Mouse (Mus musculus): ENCODE results near the gene Brox. TPM values are rescaled to one million over a fixed set of nuclear protein-coding genes. Genes with fewer than 3 reads are reported as not detected.
A peak's percentile ranks its signal among the peaks of the same experiment; 100 is the strongest.
"Not testable (repeated sequence)": the region's sequence is repeated elsewhere in the genome, so short reads cannot be mapped to it uniquely, and the experiment has no call there.

Gene Brox
- total RNA-seq, 1 experiment: 34.1 TPM

- H3K27ac ChIP-seq (ENCODE audit: insufficient read depth, low read depth, low read length, poor library complexity, severe bottlenecking): no peak overlapping the region
- H3K4me1 ChIP-seq (ENCODE audit: control insufficient read depth in 2 of 2, insufficient read depth in 2 of 2, low read length in 2 of 2, poor library complexity in 1 of 2): no peaks in the 10 kb centered on the region
- no peak overlapping the region for H3K4me3 ChIP-seq (ENCODE audit: insufficient read depth in 1 of 2, low read depth in 1 of 2, low read length in 2 of 2, poor library complexity in 1 of 2, severe bottlenecking in 1 of 2)
- TF ChIP-seq MAFK (IDR thresholded peaks at IDR 0.05; ENCODE audit: insufficient read depth, low read depth, low read length): no peak
- no peak for TF ChIP-seq HCFC1 (IDR thresholded peaks at IDR 0.05; ENCODE audit: borderline replicate concordance, insufficient read depth, low read length)
- no peak for TF ChIP-seq ZNF384 (IDR thresholded peaks at IDR 0.05; ENCODE audit: low read depth, low read length)
- no peak for TF ChIP-seq ZC3H11A (IDR thresholded peaks at IDR 0.05; ENCODE audit: borderline replicate concordance, low read depth, low read length)
- TF ChIP-seq CHD2 (IDR thresholded peaks at IDR 0.05; ENCODE audit: low read depth, low read length): no peak
- in situ Hi-C loops (cut with MboI; ENCODE audit: low sequenced_read_pairs in 2 of 2, unreplicated experiment in 2 of 2): no loop called here
- H3K9me3 ChIP-seq (ENCODE audit: control insufficient read depth, insufficient read depth, low read depth, low read length): no peaks in the 10 kb centered on the region
- no peak overlapping the region for H3K9ac ChIP-seq (ENCODE audit: insufficient read depth, low read depth, low read length, poor library complexity, severe bottlenecking)
- peak; percentile 17 for DNase-seq (ENCODE audit: low read depth, low spot score)
- peaks cover 12% of the 10 kb centered on the region for H3K36me3 ChIP-seq (ENCODE audit: control insufficient read depth, insufficient read depth, low read length, poor library complexity, severe bottlenecking)
Measured at GRCm38 (mm10) chr1:183315783-183316182, 18.7 kb upstream of the Brox start.

GRCm38 (mm10) chr1:183312076-183312475, 15.0 kb upstream of the Brox start:
- Histone ChIP-seq H3K27ac (ENCODE audit: insufficient read depth, low read depth, low read length, poor library complexity, severe bottlenecking) (no peak overlapping the region), H3K9ac (ENCODE audit: insufficient read depth, low read depth, low read length, poor library complexity, severe bottlenecking) (no peak overlapping the region), H3K9me3 (ENCODE audit: control insufficient read depth, insufficient read depth, low read depth, low read length) (no peaks in the 10 kb centered on the region), H3K4me3 (ENCODE audit: insufficient read depth in 1 of 2, low read depth in 1 of 2, low read length in 2 of 2, poor library complexity in 1 of 2, severe bottlenecking in 1 of 2) (no peak overlapping the region), H3K36me3 (ENCODE audit: control insufficient read depth, insufficient read depth, low read length, poor library complexity, severe bottlenecking) (peaks cover 9% of the 10 kb centered on the region), H3K4me1 (ENCODE audit: control insufficient read depth in 2 of 2, insufficient read depth in 2 of 2, low read length in 2 of 2, poor library complexity in 1 of 2) (no peaks in the 10 kb centered on the region)
- no peak for DNase-seq (ENCODE audit: low read depth, low spot score)
- TF ChIP-seq ZC3H11A (IDR thresholded peaks at IDR 0.05; ENCODE audit: borderline replicate concordance, low read depth, low read length) (no peak), CHD2 (IDR thresholded peaks at IDR 0.05; ENCODE audit: low read depth, low read length) (no peak), HCFC1 (IDR thresholded peaks at IDR 0.05; ENCODE audit: borderline replicate concordance, insufficient read depth, low read length) (no peak), ZNF384 (IDR thresholded peaks at IDR 0.05; ENCODE audit: low read depth, low read length) (no peak), MAFK (IDR thresholded peaks at IDR 0.05; ENCODE audit: insufficient read depth, low read depth, low read length) (no peak)
- in situ Hi-C loops (cut with MboI; ENCODE audit: low sequenced_read_pairs in 2 of 2, unreplicated experiment in 2 of 2): no loop called here

GRCm38 (mm10) chr1:183309601-183310000, 12.5 kb upstream of the Brox start:
- H3K36me3 ChIP-seq (ENCODE audit: control insufficient read depth, insufficient read depth, low read length, poor library complexity, severe bottlenecking); DNase-seq (ENCODE audit: low read depth, low spot score); in situ Hi-C loops (cut with MboI; ENCODE audit: low sequenced_read_pairs in 2 of 2, unreplicated experiment in 2 of 2); H3K4me1 ChIP-seq (ENCODE audit: control insufficient read depth in 2 of 2, insufficient read depth in 2 of 2, low read length in 2 of 2, poor library complexity in 1 of 2); H3K9me3 ChIP-seq (ENCODE audit: control insufficient read depth, insufficient read depth, low read depth, low read length); H3K27ac ChIP-seq (ENCODE audit: insufficient read depth, low read depth, low read length, poor library complexity, severe bottlenecking); H3K4me3 ChIP-seq (ENCODE audit: insufficient read depth in 1 of 2, low read depth in 1 of 2, low read length in 2 of 2, poor library complexity in 1 of 2, severe bottlenecking in 1 of 2); H3K9ac ChIP-seq (ENCODE audit: insufficient read depth, low read depth, low read length, poor library complexity, severe bottlenecking): not testable (repeated sequence)

DNA sequence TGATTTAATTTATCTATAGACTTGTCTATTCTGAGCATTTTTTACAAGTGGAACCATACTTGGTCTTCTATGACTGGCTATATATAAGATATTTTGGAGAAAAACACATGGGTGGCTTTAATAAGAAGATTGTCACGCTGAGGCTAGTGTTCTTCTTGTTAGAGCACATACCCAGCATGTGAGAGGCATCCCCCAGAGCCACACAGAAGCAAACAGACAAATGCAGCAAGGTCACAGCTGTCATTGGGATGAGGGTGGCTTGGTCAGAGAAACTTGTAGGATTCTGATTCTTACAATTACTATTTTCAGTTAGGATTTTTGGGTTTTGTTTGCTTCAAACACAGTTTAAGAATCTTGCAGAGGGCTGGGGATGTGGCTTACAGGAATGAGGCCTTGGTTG, 11.4 kb upstream of the Brox start:
- no peak overlapping the region for H3K9ac ChIP-seq (ENCODE audit: insufficient read depth, low read depth, low read length, poor library complexity, severe bottlenecking)
- in situ Hi-C loops (cut with MboI; ENCODE audit: low sequenced_read_pairs in 2 of 2, unreplicated experiment in 2 of 2): no loop called here
- no peaks in the 10 kb centered on the region for H3K36me3 ChIP-seq (ENCODE audit: control insufficient read depth, insufficient read depth, low read length, poor library complexity, severe bottlenecking)
- no peak for TF ChIP-seq MAFK (IDR thresholded peaks at IDR 0.05; ENCODE audit: insufficient read depth, low read depth, low read length)
- no peak for TF ChIP-seq ZC3H11A (IDR thresholded peaks at IDR 0.05; ENCODE audit: borderline replicate concordance, low read depth, low read length)
- TF ChIP-seq CHD2 (IDR thresholded peaks at IDR 0.05; ENCODE audit: low read depth, low read length): no peak
- no peak for TF ChIP-seq ZNF384 (IDR thresholded peaks at IDR 0.05; ENCODE audit: low read depth, low read length)
- no peak for TF ChIP-seq HCFC1 (IDR thresholded peaks at IDR 0.05; ENCODE audit: borderline replicate concordance, insufficient read depth, low read length)
- DNase-seq (ENCODE audit: low read depth, low spot score): no peak
- H3K27ac ChIP-seq (ENCODE audit: insufficient read depth, low read depth, low read length, poor library complexity, severe bottlenecking): no peak overlapping the region
- no peaks in the 10 kb centered on the region for H3K9me3 ChIP-seq (ENCODE audit: control insufficient read depth, insufficient read depth, low read depth, low read length)
- no peaks in the 10 kb centered on the region for H3K4me1 ChIP-seq (ENCODE audit: control insufficient read depth in 2 of 2, insufficient read depth in 2 of 2, low read length in 2 of 2, poor library complexity in 1 of 2)
- H3K4me3 ChIP-seq (ENCODE audit: insufficient read depth in 1 of 2, low read depth in 1 of 2, low read length in 2 of 2, poor library complexity in 1 of 2, severe bottlenecking in 1 of 2): no peak overlapping the region

GRCm38 (mm10) chr1:183307555-183307954, 10.5 kb upstream of the Brox start:
- Histone ChIP-seq H3K36me3 (ENCODE audit: control insufficient read depth, insufficient read depth, low read length, poor library complexity, severe bottlenecking) (no peaks in the 10 kb centered on the region), H3K4me1 (ENCODE audit: control insufficient read depth in 2 of 2, insufficient read depth in 2 of 2, low read length in 2 of 2, poor library complexity in 1 of 2) (no peaks in the 10 kb centered on the region), H3K9ac (ENCODE audit: insufficient read depth, low read depth, low read length, poor library complexity, severe bottlenecking) (no peak overlapping the region), H3K4me3 (ENCODE audit: insufficient read depth in 1 of 2, low read depth in 1 of 2, low read length in 2 of 2, poor library complexity in 1 of 2, severe bottlenecking in 1 of 2) (no peak overlapping the region), H3K9me3 (ENCODE audit: control insufficient read depth, insufficient read depth, low read depth, low read length) (no peaks in the 10 kb centered on the region), H3K27ac (ENCODE audit: insufficient read depth, low read depth, low read length, poor library complexity, severe bottlenecking) (no peak overlapping the region)
- no peak for DNase-seq (ENCODE audit: low read depth, low spot score)
- in situ Hi-C loops (cut with MboI; ENCODE audit: low sequenced_read_pairs in 2 of 2, unreplicated experiment in 2 of 2): no loop called here
- TF ChIP-seq HCFC1 (IDR thresholded peaks at IDR 0.05; ENCODE audit: borderline replicate concordance, insufficient read depth, low read length): no peak
- TF ChIP-seq CHD2 (IDR thresholded peaks at IDR 0.05; ENCODE audit: low read depth, low read length): no peak
- TF ChIP-seq MAFK (IDR thresholded peaks at IDR 0.05; ENCODE audit: insufficient read depth, low read depth, low read length): no peak

Measured in ES-E14 (cell line).